Mouse (Mus musculus) kidney, postnatal 10 days (tissue): ENCODE measurements around the gene Obscn.

Experiments used
- DNase-seq: peaks from one replicate; pipeline ENCODE4 v3.0.0; 2021; ENCODE audit warnings: mixed read lengths

Obscn gene

DNA sequence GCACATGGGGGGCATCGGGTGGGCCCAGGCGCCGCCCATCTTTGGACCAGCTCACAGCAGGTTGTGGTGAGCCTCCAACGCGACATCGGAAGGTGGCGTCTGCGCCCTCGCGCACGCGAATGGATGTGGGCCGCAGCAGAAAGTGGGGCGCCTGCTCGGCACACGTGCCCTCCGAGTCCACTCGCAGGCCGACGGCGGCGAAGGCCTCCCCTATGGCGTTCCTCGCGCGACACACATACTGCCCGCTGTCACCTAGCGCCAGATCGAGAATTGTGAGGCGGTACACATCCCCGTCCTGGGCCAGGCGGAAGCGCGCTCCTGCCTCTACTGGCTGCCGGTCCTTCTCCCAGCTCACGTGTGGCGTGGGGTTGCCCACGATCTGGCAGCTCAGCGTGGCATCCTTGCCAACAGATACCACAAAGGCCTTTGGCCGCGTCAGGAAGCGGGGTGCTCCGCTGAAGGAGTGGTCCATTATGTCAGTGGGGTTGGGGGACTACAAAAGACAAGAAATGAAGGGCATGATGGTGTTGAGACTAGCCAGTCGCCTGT, at the start of gene Obscn:
Gene Obscn (minus strand): TSS at position 499 of the 549 bp plus-strand sequence.
- no peak for DNase-seq

DNA sequence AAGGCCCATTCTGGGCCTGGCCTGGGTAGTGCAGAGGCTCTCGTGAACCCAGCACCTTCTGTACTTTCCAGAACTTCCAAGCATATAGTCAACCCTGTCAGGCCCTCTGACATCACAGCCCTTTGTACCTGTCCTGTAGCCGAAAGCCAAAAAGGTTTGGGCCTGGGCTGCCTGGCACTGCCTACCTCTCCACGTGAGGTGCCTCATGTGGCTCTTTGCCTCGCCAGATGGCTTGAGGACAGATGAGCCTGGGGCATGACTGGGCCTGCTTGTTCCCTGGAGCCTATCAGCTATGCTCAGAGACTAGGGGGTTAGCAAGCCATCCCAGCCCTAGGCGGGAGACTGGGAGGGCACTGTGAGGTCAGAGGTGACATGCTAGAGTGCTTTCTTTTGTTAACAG, 49.3 kb upstream of the Obscn start:
- no peak for DNase-seq

DNA sequence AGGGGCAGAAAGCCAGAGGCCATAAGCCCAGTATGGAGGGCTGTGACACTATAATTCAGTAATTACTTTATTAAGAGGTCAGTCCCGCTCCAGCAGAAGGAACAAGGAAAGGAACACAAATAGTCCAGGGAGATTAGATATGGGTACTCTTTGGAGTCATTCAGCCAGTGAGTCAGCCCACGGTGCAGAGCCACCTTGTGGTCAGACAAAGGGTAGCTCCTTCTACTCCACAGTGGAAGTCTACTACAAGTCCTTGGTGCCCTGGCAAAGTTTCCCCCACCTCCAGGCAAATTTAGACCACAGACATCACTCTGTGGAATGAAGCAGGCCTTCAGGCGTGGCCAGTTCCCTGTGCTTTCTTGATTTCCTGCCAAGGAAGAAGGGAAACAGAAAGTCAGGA, 47.6 kb upstream of the Obscn start:
- peak; percentile 79 for DNase-seq

DNA sequence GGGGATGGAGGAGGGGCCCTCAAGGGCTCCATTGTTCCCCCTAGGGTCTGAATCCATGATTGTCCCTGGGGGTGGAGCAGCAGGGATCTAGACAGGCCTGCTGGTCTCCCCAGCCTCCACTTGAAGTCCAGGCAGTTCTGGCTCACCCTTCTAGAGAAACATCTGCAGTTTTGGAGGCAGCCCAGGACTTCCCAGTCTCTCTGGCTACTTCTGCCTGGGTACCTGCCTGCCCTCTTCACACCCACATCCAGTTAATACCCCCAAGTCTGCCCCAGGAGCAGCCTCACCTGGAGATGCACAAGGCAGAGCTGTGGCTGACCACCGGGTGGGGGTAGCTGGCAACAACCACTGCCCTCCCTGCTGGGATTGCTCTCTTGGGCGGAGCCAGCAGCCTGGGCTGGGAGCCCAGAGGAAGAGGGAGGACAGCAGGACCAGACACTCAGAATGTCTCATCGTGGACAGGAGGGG, 46.7 kb upstream of the Obscn start, which contains the start of gene Gjc2:
Gene Gjc2 (minus strand): TSS at position 350 of the 468 bp plus-strand sequence.
- peak; percentile 82 for DNase-seq

DNA sequence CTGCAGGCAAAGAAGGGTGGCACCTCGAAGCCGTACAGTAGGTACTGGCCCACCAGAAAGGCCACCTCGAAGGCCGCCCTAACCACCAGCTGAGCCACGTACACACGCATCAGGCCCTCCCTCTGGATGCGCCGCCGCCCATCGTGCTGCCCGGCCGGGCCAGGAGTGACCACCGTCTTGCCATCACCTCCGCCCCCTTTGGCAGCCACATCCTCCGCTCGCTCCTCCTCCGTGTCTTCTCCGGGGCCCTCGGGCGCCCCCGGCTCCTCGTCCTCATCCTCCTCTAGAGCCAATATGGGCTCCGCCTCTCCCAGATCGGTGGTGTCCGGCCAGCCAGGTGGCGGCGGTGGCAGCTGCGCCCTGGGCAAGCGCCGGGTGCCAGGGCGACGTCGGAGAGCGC, 40.7 kb upstream of the Obscn start:
- DNase-seq, result no peak

DNA sequence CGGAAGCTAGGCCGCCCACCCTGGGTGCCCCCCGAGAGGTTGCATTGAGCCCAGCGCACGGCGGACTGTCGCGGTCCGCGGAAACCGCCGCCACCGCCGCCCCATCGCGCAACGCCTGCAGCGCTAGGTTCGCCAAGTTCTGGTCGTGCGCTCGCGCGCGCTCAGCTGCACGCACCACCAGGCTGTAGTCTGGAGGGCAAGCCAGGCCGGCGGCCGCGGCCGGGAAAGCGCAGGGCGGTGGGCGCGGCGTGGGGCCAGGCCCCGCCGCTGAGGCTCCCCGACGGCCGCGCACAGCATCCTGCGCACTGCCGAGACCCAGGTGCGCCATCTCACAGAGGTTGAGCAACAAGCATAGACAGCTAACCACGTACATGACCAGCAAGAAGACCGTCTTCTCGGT, 40.3 kb upstream of the Obscn start:
- peak; percentile 44 for DNase-seq

DNA sequence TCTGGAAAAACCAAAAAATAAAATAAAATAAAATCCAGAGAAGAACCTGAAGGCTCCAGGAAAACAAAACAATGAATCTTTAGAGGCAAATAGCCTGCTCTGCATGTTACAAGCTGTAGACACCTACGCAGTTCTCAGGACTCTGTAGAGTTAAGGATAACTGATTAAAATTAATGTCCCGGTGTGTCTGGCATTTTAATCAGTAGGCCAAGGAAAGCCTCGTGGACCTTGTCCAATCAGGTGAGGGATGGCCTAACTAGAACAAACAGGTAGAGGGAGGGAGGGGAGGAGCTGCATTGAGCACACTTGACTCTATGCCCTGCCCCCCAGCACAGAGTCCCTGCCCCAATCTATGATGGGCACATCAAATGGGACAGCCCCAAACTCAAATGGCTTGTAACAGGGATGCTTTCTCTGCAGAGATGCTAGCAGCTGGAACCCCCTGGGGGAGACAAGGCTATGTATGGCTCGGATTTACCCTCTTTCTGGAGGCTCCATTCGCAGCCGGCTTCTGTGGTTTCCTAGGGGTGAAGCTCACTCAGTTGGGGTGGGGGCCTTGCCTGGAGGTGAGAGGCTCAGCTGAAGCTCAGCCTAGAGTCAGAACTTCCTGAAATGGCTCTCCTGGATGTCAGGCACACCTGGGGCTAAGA, 38.1 kb upstream of the Obscn start:
- no peak for DNase-seq

DNA sequence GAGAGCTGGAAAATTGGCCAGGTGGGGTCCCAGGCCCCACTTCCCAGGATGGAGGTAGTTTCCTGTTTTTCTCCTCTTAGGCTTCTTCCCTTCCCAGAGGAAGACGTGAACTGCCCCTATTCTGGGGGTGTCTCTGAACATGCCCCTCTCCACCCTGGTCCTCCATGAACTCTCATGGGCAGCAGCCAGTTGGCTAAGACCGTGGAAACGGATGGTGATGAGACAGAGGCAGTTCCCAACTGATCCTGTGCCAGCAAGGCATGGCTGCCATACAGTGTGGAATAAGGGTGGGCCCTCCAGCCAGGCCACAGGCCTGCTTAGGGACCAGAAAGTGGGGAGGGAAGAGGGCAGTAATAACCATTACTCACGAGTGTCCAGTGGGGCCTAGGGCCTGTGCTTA, 34.3 kb upstream of the Obscn start:
- DNase-seq, result no peak

DNA sequence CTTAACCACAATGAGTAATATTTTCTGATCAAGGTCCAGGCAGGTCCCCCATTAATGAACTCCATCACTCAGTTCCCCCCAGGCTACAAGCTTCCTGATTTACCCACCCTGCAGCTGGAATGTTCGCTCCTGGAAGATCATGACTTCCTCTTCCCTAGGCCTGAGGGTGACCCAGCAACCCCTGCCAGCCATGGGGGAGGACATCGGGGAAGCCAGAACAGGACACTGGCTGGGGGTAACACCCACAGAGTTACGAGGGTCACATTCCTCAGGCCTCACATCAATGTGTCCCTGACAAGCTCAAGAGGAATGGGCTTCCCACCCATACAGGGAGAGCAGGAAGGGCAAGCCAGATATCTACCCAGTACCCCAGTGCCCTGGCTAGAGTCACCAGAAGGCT, 33.6 kb upstream of the Obscn start:
- DNase-seq, result no peak

DNA sequence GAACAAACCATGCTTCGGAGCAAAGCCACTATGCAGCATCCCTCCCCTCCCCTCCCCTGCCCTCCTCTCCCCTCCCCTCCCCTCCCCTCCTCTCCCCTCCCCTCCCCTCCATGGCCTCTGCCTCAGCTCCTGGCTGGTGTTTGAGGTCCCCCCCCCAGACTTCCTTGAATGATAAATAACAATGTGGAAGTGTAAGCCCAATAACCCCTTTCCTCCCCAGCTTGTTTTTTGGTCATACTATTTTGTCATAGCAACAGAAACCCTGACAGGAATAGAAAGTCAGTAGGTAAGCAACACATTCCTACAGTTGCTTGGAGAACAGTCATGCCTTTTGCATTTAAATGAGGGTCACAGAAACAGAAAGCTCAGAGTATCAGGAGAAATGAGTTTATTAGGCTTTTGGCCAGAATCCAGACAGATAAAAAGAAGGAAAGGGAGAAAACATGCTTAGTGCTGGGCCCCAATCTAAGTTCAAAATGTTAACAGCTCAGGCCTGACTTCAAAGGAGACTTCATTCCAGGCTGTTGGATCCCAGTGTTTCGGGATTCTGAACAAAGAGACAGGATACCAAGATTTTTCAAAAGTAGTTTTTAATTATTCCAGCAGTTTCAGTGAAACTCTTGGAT, 29.5 kb upstream of the Obscn start:
- no peak for DNase-seq

DNA sequence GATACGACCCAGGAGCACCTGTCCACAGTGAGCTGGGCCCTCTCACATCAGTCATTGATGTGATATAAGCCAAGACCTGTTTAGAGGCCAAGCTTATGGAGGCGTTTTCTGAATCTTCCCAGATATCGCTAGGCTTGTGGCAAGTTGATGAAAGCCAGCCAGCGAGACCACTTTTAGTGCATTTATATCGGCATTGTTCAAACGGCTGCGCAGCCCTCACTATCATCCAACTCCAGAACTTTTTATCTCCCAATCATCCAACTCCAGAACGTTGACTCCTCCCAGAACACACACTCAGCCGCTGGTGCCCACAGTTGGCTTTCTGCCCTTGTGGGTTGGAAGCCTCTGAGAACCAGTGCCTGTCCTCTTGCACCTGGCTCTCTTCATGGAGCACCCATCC, 28.2 kb upstream of the Obscn start:
- DNase-seq, result no peak

DNA sequence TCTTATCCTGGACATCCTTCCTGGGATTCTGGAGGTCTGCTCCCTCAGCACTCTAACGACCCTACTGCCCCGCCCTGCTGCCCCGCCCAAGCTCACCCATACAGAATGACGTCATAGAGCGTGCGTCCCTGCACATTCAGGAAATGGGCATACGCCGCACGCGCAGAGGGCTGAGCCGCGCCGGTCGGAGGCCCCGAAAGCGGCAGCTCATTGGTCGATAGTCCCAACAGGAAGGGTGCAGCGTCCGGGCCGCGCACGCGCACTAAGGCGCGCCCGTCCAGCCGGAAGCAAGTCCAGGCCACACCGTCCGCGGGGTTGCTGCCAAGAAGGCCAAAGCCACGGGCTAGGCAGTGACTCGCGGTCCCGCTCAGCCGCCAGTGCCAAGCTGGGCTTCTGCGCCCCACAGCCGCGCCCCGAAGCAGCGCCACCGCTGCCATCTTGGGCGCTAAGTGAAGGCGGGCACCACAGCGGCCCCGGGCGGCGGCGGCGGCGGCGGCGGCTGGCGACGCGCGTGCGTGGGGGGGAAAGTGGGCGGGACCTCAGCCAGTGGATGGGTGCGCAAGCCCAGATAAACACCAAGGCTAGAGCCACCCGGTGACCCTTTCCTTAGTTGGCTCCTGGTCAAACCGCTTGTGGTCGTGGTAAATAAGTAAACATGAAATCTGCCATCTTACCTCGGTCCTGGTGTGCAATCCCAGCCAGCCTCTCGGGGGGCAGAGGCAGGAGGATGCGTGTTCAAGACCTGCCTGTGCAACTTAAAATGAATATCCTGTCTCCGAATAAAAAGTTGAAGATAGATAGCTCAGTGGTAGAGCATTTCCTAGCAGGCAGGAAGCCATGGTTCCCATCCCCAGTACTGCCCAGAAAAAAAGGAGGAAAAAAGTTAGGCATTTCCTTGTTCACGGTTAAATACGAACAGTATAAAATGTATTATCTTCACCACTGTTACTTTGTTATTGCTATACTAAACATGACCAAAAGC, 27.3 kb upstream of the Obscn start, which contains the start of gene Iba57:
Gene Iba57 (minus strand): TSS at position 485 of the 982 bp plus-strand sequence.
- DNase-seq, result peak; percentile 99

DNA sequence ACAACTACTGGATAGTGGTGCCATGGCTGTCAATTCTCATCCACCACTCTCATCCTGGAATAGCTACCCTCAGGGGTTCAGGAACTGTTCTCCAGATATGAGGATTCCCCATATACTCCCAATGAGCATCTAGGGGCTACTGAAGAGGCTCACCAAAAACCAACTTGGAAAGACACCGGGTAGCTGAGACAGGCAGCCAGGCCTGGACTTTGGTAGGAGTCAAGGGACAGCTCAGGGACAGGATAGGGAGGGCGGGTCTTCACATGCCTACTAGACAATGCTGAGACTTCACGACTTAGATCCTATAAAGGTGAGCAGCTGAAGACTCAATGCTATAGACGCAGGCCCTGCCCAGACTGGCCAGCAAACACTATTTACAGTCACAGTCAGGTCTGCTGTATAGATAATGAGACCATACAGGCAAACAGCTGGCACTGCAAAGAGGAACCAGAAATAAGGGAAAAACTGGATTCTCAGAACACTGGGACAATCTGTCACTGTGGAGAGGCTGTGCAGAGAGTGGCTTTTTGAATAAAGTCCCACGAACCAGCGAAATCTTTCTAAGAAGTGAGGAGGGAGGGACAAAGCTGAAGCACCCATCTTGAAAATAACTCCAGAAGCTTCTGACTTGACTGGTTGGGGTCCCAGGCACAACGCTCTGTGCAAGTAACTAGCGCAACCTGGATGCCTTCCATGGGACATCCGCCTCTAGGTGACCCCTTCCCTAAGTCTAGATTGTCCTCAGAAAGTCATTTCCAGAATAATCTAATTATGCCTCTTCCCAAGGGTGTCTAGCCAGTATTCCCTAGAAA, 26.4 kb upstream of the Obscn start:
- DNase-seq, result no peak

DNA sequence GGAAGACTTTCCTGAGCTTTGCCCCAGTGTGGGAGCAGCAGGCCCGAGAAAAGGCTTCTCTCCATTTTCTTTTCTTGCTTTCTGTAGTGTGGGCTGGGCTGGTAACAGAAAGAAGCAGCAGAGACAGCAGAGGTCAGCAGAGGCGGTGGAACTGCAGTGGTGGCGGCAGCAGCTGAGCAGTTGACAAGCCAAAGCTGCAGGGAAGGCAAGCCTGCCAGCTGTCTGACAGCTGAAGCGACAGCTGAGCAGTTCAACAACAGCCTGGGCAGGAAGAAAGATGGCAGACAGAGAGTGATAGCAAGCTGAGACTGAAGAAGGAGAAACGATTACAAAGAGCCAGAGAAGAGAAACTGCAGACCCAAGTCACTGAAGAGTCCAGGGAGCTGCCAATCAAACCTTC, 25.2 kb upstream of the Obscn start:
- peak; percentile 73 for DNase-seq

DNA sequence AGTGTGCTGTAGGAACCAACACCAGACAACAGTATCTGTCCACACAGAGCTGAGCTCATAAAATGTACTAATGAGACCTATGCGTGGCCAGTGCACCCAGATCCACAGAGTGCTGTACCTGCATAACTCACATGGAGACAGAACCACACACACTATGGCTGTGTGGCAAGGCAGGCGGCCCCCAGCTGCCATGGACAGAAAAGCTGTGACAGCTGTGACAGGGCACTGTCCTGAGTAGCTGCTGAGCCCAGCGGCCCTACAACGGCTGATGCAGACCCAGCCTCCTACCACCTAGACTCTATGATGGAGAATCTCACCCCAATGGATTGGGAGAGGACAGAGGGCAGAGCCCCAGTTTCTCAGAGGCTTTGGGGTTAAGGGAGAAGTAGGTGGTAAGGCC, 23.4 kb upstream of the Obscn start:
- no peak for DNase-seq

DNA sequence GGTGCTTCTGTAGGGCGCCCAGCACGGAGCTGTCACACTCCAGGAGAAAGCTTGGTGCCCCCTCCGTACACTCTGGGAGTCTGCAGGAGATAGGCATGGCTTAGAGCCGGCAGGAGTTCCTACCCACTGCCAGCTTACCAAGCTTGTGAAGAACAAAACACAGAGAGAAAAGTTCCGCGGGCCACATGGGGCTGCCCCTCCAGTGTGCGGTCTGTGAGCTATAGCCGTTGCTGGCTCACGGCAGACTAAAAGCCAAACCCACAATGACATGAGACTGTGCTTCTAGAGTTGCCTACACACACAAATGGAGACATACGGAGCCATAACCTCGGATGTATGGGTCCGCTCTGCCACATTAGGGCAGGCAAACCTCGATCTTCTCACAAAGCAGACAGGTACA, 22.9 kb upstream of the Obscn start:
- no peak for DNase-seq

DNA sequence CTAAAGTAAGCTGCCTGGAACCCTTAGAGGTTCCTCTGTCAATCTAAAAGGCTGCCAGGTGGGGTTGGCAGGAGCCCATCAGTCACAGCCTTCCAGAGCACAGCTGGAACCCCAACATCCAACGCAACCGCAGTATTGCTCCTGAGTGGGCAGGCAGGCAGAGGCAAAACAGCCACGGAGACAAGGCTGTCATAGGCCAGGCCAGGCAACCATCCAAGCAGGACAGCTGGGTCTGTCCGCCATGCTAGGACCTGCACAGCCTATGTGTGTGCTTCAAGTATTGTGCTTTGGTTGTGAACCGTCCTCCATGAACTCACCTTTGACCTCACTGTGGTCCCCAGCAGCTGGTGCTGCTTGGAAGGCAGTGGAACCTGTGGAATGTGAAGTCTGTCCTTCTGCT, 19.7 kb upstream of the Obscn start:
- DNase-seq, result no peak

DNA sequence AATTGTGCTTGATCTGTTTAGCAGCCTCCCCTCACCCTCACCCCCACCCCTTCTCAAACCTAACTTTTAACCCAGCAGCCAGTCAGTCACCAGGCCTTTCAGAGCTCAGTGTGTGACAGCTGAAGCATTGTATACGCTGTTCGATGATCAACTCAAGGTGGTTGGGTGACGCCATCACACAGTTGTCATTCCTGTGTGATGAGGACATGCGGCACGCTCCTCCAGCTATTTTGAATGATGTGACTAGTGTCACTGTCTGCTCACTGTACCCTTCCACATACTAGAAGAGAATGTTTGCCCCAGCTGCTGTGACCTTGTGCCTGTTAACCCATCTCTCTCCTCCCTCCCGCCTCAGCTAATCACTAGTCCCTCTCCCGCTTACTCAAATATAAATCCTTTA, 18.0 kb upstream of the Obscn start:
- no peak for DNase-seq

DNA sequence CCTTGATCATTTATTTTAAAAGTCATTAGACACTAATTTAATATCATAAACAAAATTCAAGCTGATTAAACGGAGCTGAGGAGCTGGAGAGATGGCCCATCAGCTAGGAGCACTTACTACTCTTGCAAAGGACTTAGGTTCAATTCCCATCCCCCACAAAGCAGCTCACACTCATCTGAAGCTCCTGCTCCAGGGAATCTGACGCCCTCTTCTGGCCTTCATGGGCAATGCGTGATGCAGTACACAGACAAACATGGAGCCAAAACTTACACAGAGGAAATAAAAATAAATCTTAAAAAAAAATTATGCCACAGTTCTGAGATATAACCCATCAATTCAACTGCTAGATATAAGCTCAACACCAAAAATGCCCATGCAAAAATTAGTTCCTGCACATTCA, 15.5 kb upstream of the Obscn start:
- no peak for DNase-seq

DNA sequence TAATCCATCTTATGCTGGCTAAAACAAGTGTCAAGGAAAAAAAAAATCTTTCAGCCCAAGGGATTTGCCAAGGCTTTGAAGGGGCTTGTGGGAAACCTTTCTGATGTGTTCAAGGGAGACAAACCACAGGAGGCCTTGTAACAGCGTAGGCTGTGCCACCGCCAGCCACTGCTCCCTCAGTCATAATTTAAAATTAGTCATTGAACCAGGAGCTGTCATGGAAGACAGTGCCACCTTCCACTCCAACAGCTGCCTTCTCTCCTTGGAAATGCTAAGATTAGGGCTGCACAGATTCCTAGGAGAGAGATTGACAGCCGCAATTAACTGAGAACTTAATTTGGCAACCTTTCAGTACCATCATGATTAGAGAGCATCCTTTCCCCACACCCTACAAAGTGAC, 13.1 kb upstream of the Obscn start:
- DNase-seq, result no peak

DNA sequence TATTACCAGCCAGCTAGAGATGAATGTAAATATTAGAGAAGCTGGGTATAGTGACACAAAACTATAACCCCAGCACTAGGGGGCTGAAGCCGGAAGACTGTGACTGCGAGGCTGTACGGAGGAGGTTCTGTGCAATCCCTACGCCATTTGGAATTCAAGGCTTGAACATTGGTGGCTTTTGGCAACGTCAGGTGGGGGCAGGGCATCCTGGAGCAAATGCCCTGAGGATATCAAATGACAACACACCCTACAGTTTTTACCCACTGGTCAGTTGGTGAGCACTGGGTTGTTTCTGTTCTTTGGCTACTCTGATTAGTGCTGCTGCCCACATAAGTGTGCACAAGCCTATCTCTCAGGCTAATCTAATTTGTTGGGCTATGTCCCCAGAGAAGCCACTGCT, 6.8 kb upstream of the Obscn start:
- no peak for DNase-seq

DNA sequence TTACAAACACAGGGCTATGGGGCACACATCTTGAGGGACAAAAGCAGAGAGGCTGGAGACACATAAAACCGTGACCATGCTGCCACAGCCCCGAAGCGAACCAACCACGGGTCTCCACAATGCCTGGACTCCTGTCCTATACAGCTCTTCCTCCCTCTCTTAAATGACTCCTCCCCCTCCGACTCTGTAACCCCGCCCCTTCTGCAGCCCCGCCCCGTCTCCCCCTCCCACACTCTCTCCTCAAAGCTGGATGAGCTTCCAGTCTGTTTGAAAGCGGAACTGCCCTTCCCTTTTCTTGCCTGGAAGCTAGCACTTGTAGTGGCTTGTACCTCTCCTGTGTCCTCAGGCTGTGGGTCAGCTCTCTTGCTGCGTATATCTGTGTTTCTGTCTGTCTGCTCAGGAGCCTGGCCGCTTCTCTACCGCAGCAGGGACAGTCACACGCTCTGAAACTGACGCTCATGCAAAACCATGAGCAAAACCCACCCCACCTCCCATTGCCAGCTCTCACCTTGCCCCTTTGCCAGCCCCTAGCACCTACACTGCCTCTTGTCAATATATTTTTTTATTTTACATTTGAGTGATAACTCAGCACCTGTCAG, 5.7 kb upstream of the Obscn start:
- DNase-seq, result peak; percentile 47
